Mouse (Mus musculus) bone marrow macrophage, adult 2 months (primary cell): ENCODE data around the gene Slc10a6.

Source experiments
- CTCF ChIP-seq: IDR thresholded peaks from 2 replicates; pipeline ENCODE4 v1.5.1; 2012; ENCODE audit warnings: low read depth, mild to moderate bottlenecking, low read length, moderate library complexity
- POLR2A ChIP-seq: IDR thresholded peaks from 2 replicates; pipeline ENCODE4 v1.6.1; 2012; ENCODE audit warnings: mild to moderate bottlenecking, low read depth, low read length, borderline replicate concordance

DNA sequence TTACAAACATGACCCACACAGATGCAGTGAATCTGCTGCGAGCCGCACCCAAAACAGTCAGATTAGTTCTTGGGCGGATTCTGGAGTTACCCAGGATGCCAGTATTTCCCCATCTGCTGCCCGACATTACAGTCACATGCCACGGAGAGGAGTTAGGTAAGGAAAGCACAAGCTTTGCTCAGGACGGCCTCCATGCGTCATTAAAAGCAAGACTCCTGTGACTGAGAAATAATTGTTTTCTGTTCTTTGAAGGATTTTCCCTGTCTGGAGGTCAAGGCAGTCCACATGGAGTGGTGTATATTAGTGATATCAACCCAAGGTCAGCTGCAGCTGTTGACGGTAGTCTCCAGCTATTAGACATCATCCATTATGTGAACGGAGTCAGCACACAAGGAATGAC lies 59.8 kb downstream of the Slc10a6 start:
- TF ChIP-seq POLR2A (no peak), CTCF (no peak)
